Mouse (Mus musculus): ENCODE measurements around the gene Tlr4.
A peak's percentile ranks its signal among the peaks of the same experiment; 100 is the strongest.

The Tlr4 gene

DNA sequence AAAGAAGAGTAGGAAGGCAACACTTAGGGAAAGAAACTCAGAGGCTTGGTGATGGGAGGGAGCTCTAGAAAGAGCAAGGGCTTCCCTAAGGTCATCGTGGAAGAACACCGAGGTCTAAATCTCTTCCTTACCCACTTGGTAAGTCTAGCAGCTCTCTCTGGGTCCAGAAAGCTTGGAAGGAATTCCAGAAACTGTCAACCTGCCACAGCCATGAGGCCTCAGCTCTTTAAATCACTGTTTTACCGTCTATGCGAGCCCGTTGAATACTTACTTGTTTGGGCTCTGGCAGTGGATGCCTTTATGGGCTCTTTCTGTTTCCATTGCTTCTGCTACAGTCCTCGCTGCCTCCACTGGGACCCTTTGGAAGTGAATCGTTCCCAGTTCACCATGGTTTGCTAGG is 67.6 kb downstream of the Tlr4 start:
- DNase-seq (ENCODE audit: low spot score in 2 of 2), result no peak

DNA sequence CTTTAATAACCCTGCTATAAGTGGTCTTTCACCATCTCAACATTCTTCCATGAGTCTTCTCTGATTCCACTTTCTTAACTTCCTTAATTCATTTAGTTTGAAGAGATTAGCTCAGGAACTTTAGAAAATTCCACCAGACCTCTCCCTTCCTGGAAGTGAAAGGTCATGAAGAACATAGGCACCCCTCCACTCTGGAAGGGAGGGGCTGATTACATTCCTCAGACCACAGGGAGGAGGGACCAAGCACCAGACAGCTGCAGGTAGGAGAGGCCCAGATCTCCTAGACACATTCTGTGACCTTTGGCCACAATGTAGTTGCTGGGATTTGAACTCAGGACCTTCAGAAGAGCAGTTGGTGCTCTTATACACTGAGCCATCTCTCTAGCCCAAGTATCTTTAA is 72.7 kb downstream of the Tlr4 start:
- no peak for DNase-seq (ENCODE audit: low spot score in 2 of 2)

DNA sequence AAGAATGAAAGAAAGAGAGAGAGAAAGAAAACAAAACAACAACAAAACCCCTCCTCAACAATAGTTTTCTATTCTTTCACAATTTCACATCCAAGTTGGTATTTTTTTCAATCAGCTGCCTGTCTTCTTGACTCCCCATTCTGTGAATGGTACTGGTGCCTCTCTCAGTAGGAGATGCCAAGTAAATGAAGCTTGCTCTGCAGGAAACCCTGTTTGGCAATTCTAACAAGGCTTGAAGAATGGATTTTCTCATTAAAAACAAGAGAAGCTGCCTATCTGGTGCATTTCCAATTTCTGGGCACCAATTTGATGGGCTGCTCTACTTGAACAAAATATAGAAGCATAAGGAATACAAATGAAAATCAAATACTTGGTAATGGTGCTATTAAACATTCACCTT is 74.1 kb downstream of the Tlr4 start:
- DNase-seq (ENCODE audit: low spot score in 2 of 2), result no peak

DNA sequence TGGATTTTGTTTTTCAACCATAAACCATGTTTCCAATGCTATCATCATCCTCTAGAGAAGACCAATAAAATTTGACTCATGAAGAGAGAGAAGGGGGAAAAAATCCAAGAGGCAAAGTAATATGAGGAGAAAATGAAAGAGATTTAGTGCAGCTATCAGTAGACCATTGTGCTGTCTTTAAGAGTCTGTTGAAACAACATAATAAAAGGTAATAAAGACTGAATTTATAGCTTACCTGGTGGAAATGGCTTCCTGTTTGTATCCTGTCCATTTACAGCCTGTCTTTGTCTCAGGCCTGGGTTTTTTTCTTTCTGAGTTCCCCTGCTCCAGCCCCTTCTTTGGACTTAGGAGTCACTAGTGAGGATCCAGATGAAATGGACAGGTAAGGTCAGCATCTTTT is 81.0 kb downstream of the Tlr4 start:
- no peak for DNase-seq (ENCODE audit: low spot score in 2 of 2)

DNA sequence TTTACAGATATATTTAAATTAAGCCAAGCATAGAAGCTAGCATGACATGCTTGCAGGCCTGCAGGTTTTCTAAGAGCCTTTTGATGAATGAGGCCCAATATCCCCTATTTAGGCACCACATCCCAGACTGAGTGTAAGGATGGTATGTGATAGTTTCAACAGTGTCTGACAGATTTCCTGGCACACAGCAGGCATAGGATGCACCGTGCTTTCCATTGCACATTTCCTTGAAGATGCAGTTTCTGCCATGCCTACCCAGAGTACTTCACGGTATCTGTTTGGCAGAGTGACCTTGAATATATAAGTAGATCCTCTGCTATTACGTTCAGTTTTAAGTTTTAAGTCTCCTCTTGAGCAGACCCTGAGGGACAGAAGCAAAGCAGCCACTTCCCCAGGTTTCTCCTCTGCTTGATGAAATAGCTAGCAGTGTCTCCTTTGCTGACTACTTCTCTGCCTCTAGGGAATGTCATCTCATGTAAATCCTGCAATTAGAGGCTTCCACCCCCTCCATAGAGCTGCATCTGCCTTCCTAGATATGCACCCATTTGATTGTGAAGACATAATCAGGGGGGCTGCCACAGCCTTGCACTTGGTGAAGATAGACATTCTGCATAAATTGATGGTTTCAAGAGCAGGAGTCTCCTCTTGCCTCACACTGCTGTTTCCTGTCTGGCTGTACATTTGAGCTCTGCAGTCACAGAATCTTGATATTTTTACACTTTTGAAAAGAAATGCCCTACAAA is 92.4 kb downstream of the Tlr4 start:
- no peak for DNase-seq (ENCODE audit: low spot score in 2 of 2)

DNA sequence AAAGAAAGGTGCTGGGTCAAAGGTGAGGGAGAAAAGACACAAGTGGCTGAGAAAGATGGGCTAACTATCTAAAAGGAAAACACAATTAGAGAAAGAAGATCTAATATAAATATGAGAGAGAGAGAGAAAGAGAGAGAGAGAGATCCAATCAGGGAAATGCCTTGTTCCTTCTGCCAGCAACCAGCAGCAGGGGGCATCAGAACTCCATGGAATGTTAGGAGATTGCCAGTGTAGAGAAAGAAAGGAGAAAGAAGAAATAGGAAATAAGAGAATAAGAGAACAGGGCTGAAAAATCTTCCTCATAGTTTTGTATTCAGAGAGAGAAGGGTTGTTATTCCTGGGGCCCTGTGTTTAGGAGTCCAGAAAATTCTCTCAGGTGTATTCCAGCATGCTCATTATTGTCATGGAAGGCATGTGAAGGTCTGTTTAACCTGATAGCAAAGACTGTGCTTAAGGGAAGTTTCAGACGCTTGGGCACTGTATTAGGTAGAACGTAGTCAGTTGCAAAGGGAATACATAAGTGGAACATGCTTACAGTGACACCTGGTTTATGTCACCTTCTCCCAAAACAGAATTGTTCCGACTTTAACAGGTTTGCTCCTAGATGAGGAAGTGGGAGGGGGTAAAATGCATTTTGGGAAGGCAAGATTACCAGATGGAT is 96.4 kb downstream of the Tlr4 start:
- DNase-seq (ENCODE audit: low spot score in 2 of 2), result peak; percentile 43 to 57

DNA sequence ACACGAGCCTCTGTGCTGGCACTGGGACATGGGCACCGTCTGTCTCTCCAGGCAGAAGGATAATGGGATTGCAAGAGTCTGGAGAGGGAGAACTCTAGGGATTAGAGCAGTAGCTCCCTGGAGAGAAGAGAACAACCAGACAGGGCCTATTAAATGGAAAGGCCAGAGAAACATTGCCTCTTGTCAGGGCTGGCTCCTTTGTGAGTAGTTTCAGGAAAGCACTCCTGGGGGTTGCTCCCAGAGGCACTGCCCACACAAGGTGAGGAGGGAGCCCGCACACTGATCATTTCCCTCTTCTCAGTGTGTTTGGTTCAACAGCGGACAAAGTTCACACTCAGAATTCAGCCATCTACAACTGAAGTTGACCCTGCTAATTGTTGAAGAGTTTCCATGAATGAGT is 98.7 kb downstream of the Tlr4 start:
- no peak for DNase-seq (ENCODE audit: low spot score in 2 of 2)

DNA sequence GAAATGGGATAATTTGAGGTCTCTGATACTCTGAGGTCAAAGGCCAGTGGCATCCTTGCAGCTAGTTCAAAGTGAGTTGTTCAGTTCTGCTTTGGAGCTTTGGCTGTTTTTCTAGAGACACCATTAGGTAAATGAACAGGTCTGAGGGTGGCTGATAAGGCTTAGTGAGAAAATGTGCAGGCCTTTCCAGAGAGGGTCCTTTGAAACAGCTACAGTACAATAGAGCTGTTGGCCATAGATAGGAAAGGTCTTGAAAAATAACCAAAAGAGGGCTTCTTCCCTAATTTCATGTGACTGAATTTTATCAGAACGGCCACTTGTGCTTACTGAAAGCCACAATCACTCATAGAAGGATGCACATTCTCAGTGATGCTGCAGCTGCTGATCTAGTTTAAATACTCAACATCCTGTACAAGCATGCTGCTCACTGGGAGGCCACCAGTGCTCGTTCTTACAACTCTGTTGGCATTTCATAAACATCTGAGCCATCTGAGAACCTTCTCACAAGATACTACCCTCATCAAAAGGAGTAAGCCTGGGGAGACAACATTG is 100.2 kb downstream of the Tlr4 start:
- DNase-seq (ENCODE audit: low spot score in 2 of 2), result no peak

DNA sequence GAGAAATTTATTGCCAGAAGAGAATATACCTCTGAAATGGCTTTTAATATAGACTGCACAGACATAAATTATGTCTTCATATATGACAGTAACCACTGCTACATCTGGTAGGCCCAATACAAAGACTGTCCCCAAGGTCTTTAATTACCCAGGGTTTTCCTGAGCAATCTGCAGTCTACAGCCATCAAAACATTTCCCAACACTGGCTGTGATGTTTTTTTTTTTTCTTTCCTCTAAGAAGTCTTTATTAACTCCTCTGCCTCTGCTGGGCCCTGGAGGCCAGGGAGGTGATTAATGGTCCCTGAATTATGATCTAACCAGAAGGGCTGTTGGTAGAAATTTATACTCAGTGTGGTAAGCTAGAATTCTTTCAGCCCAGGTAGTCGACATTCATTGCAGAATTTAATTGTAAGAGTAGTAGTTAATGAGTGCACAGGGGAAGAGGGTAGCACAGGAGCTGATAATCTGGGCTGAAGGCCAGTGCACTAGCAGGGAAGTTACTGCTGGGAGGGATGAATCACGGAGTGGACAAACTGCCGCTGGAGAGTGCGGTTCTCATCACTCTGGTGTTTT is 111.2 kb downstream of the Tlr4 start:
- no peak for DNase-seq (ENCODE audit: low spot score in 2 of 2)

DNA sequence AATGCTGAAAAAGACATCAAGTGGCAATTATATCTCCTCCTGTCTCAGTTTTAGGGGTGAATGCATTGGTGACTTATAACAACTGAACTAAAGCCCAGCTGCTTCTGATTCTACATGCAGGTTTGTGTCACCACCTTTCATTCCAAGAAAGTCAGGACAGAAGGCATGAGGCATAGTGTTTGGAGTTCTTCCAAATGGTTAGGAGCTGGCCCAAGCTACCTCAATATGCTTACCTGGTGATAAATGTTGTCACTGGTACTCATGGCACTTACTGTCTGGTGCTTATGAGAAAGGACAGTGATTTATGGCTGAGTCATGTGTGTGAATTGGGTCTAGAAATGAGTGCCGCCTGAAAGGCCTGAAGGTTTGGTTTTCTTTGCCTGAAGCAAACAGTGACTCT is 114.5 kb downstream of the Tlr4 start:
- DNase-seq (ENCODE audit: low spot score in 2 of 2), result no peak

DNA sequence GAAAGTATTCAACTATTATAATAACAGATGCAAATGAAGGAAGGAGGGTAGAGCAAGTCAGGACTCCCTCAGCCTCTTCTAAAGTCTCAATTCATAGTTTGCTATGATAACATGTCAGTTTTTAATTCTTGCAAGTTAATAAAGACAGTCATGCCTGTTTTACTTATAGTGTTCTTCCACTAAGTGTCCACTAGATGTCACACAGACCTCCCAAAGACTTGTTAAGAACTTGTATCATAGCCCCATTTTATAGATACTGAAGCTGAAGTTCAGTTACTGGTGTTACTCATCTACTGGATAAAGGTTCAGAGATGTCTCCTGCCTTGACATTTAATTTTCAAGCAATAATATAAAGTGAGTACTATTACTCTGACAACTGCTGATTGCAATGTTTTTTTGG is 116.3 kb downstream of the Tlr4 start:
- no peak for DNase-seq (ENCODE audit: low spot score in 2 of 2)

DNA sequence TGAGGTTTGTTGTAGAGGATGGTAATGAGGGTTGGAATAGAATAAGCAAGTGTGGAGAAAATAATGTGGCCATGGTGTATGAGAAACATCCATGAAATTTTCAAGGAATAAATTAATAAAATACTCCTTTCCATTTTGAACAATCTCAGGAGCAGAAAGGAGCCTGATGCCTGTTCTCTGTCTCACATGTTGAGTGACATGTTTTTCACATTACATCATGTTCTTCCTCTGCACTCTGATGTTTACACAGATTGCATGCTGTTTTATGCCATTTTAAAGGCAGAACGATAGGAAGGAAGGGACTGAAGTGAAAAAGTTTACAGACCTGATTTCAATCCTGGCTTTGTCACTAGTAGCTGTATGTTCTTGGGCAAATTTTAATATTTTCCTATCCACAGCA is 120.3 kb downstream of the Tlr4 start:
- no peak for DNase-seq (ENCODE audit: low spot score in 2 of 2)

DNA sequence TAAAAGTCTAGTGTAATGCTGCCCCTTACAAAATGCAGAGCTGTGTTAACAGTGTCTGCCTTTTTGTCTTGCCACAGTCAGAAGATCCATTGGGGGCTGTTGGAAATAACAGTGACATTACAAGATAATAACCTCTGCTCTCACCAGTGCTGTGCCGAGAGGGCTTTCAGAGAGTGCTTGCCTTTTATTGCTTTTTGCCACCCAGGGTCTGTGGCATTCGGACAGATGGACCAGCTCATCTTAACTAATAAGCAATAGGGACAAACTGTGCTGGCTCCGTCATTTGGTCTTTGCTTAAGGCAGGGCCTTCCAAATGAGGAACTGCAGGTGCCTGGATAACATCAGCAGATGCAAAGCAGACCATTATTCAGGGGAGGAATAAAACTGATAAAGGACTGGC is 147.5 kb downstream of the Tlr4 start:
- DNase-seq (ENCODE audit: low spot score in 2 of 2), result no peak

All from cerebellum, postnatal 4 days (tissue).